Mouse (Mus musculus): ENCODE measurements around the gene Slc25a4. TPM values are rescaled to one million over a fixed set of nuclear protein-coding genes. Genes with fewer than 3 reads are reported as not detected.

Slc25a4 gene
- polyA plus RNA-seq, 2 experiments from 2014 or later = 140 to 213 TPM

- ATAC-seq = no peak
Measured at GRCm38 (mm10) chr8:46204974-46205640, 6.0 kb downstream of the Slc25a4 start.

DNA sequence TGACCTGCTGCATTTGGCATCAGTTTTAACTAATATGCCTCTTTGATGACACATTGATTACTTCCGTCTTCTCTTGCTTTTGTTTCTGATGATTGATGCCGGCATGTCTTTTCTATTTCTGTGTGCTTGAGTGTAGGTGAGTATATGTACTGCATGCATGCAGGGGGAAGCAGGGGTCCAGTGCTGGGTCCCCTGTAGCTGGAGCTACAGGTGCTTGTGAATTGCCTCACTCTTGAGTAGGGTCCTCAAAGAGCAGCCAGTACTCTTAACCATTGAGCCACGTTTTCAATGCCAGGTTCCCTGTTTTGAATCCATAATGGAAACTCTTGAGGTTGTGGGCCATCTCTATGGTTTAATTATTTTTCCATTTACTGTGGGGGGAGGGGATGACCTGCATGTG is 6.8 kb downstream of the Slc25a4 start:
- ATAC-seq = no peak

DNA sequence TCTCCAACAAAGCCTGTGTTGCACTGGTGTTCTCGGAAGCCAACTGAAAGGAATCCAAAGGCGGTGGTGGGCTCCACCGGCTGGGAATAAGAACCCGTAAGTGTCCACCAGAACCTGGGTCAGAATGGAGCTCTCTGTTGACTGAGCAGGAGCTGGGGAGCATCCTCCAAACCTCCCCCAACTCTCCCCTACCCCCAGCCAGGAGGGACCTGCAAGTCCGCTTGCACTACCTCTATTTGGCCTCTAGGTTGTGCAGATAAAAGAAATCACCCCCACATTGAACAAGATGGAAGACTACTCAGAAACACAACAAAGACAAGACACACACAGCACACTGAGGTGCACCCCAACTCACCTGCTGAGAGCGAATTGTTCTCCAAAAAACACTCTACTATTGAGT is 8.7 kb downstream of the Slc25a4 start:
- peak; percentile 83 for ATAC-seq

DNA sequence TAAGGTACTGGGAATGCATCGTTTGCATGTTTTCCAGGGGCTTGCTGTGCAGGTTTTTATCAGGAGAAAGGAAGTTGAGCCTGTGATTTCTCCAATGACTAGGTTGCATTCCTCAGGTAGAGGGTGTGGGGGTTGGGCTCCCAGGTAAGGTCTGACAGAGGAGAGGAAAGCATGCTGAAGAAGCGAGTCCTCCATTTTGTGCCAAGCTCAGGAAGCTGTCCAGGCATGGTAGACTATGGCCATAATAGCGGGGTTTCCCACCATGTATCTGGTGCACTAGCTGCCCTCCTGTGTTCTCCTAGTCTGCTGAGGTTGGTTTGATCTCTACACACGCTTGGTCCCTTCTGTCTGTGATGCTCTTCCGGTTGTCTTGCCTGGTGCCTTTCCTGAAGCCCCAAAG is 13.4 kb downstream of the Slc25a4 start:
- no peak for ATAC-seq

DNA sequence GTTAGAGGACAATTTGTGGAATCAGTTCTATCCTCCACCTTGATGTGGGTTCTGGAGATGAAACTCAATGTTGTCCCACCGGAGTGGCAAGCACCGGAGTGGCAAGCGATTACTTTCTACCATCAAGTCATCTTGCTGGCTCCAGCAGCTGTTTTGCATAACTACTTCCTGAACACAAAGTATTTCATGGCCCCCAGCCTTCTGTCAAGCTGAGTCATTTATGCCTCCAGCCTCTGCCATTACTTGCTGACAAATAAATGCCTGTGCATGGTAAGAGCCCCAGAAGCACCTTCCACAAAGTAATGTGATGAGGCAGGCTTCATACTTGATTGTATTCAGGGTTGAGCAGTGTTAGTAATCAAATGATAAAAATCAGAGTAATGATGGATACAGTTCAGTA is 14.2 kb downstream of the Slc25a4 start:
- no peak for ATAC-seq

DNA sequence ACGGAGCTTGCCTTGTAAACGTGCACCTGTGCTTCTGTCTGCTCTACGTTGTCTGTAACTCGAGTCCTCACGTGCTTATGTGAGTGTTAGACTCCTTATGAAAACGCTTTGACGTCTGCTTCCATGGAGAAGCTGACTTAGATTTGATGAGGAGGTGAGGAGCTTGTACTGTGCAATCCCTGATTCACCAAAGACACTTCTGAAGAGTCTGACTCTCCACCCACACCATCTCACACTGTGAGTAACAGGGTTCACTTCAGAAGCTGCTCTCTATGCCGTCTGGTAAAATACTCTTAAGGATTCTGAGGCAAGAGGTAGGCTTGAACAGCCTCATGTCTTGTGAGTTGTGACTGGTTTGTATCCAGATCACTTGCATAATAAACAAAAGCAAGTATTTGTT is 18.0 kb downstream of the Slc25a4 start:
- no peak for ATAC-seq

DNA sequence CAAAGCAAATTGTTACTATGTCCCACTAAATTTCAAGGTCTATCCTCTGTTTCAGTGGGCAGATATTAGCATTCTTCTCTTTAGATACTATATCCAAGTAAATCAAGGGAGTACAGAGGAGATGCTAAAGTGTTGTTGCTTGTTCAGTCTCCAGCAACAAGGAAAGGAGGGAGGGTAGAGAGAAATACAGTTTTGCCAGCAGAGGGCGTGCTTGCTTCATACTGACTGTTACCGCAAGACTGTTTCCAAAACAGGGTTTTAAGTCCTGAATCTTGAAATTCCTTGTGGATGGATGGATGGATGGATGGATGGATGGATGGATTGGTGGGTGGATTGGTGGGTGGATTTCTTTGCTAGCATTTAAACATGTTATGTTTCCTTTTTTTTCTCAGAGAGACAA is 25.7 kb downstream of the Slc25a4 start:
- peak; percentile 78 for ATAC-seq

- ATAC-seq = no peak
Measured at GRCm38 (mm10) chr8:46180136-46180535, 30.9 kb downstream of the Slc25a4 start.

DNA sequence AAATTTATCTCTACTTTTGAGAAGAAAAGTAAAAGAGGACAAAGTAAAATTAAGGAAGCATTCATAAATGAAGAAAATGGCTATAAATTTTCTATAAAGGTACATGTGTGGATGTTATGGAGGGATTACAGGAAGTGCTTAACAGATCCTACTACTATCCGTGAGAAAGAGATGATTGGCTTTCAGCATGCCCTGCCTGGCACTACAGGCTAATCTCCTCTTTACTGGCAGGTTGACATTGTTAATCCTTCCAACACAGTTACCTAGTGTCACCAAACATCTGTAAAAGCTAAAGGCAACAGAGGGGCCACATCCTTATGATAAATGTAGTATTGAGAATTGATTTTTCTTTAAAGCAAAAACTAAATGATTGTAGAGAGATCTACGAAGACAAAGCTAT is 37.4 kb downstream of the Slc25a4 start:
- ATAC-seq = no peak

GRCm38 (mm10) chr8:46163870-46164190 is 47.3 kb downstream of the Slc25a4 start:
- ATAC-seq = no peak

GRCm38 (mm10) chr8:46162953-46163869 is 47.9 kb downstream of the Slc25a4 start:
- peak; percentile 98 for ATAC-seq

Other genes with a start within 250 kb of the Slc25a4 start
- gene 1700029J07Rik, start 236.0 kb downstream of the Slc25a4 start, polyA plus RNA-seq (2017; shearing (Covaris generic)) = 1 to 10 TPM; 1.9 to 3.2 TPM
- gene Ufsp2, start 235.8 kb downstream of the Slc25a4 start, polyA plus RNA-seq (2017; shearing (Covaris generic)) = 10 to 100 TPM; 72.1 to 78.7 TPM
- gene Lrp2bp, start 212.0 kb downstream of the Slc25a4 start, polyA plus RNA-seq (2017; shearing (Covaris generic)) = 1 to 10 TPM in 1 of 2 experiments, under 1 TPM in 1; 0.22 to 1.4 TPM
- gene Ankrd37, start 205.6 kb downstream of the Slc25a4 start, polyA plus RNA-seq (2017; shearing (Covaris generic)) = 10 to 100 TPM; 13.0 to 15.2 TPM
- 10 to 100 TPM; 28.6 to 35.0 TPM for gene Cfap97, start 59.5 kb downstream of the Slc25a4 start, polyA plus RNA-seq (2017; shearing (Covaris generic))
- gene Snx25, start 59.1 kb downstream of the Slc25a4 start, polyA plus RNA-seq (2017; shearing (Covaris generic)) = 1 to 10 TPM; 6.0 to 7.5 TPM
- gene Helt, start 83.4 kb upstream of the Slc25a4 start, polyA plus RNA-seq (2017; shearing (Covaris generic)) = not detected

Measured in CD4-positive, CD25-positive, alpha-beta regulatory T cell, adult 4 months (primary cell).